Mouse (Mus musculus) inflammation-experienced regulatory T-cells, adult 6 months (primary cell): ENCODE results near the gene Klhl29. TPM values are rescaled to one million over a fixed set of nuclear protein-coding genes. Genes with fewer than 3 reads are reported as not detected.

ENCODE experiments used
- ATAC-seq: one replicate; pipeline ENCODE4 v1.8.0; 2017
- polyA plus RNA-seq, 3 experiments: library from polyadenylated mRNA; unstranded; fragments of 100-300 nt; shearing (Covaris generic); gene quantifications; one replicate each; pipeline ENCODE4 v1.2.1; 2017

The Klhl29 gene
- polyA plus RNA-seq, 3 experiments from 2014 or later: 0.33 to 0.42 TPM; not detected in 1

- ATAC-seq: no peak
These were observed 122.9 kb downstream of the Klhl29 start for GRCm38 (mm10) chr12:5252569-5252968.

GRCm38 (mm10) chr12:5250042-5250441 is 125.4 kb downstream of the Klhl29 start:
- ATAC-seq: no peak

- ATAC-seq: no peak
These were observed 126.4 kb downstream of the Klhl29 start for GRCm38 (mm10) chr12:5249068-5249467.

DNA sequence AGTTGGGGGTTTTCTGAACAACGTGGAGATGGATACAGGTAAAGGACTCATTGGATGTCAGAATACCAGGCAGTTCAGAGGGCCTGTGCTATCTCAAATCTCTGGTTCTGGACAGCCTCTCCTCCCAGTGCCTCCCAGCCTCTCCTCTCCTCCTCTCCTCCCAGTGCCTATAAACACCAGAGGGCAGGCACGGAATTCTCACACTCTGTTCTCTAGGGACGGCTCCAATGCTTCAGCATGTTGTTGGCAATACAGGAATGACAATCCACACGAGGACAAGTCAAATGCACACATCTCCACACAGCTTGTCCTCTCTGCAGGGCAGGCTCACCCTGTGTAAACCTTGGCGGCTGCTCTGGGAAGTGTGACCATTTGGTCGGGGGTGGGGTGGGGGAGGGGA is 128.0 kb downstream of the Klhl29 start:
- ATAC-seq: no peak

DNA sequence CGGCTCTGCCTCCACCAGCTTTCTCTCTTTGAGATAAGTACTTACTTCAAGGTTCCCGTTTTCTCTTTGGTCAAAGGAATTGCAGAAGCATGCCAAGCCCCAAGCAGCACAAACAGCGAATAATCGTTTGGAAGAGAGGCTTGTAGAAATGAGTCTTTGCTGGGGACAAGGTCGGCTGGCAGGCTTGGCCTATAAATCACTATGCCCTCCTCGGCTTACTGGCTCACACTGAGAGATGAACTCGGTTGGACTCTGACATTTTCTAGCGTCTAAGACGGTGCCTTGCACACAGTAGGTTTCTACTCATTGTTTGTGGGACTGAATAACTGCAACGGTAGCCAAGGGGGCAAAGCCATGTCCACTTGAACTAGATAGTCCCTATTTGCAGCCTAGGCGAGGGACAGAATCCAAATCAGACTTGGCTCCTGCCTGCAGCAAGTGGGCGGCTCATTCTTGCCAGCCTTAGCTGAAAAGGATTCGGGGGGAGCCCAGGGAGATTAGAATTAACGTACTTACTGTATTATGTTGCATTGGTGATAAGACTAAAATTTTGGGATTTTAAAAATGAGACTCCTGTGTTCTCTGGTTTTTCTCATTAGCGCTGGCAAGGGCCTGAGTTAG is 128.7 kb downstream of the Klhl29 start:
- ATAC-seq: no peak

DNA sequence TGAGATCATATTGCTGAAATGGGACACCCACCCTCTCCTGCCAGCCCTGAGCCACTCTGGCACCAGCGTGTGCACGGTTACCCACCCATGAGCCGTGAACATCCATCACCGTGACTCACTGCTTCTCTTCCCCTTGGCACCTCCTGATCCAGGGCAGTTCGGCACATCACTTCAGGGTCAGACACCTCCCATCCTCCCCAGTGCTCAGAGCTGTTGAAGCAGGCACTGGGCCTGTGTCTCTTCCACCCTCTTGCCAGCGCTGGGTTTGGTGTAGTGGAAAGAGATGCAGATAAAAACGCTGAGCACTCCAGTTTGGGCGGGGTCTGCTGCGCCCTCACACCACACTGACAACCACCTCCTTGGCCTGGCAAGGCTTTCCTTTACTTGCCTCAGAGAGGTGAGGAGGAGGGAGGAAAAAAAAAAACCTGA is 129.3 kb downstream of the Klhl29 start:
- no peak for ATAC-seq

DNA sequence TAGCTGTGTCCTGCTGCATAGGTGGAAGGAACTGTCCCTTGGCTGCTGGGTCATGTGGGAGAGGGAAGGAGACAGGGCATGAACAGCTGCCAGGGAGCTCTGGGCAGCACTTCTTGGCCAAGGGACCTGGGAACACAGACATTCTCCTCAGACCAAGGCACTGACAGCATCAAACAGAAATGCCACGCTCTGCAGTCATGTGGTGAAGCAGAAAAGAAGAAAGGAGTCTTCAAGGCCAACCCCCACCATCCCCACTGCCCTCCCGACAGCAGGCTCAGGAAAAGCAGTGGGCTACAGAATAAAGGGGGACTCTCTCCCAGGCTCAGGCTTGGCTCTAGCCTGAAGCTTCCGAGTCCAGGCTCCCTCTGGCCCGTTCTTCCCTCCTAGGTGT is 130.3 kb downstream of the Klhl29 start:
- no peak for ATAC-seq

- no peak for ATAC-seq
These were observed 130.9 kb downstream of the Klhl29 start for GRCm38 (mm10) chr12:5244431-5245206.

DNA sequence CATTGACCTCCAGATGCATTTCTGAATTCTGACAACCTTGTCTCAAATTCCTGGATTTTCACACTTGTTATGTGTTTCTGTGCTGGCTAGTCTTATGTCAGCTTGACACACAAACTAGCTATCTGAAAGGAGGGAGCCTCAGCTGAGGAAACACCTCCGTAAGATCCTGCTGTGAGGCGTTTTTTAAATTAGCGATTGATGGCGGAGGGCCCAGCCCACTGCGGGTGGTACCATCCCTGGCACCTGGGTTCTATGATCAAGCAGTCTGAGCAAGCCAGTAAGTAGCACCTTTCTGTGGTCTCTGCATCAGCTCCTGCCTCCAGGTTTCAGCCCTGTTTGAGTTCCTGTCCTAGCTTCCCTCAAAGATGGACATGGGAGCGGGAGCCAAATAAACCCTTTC is 131.6 kb downstream of the Klhl29 start:
- no peak for ATAC-seq

DNA sequence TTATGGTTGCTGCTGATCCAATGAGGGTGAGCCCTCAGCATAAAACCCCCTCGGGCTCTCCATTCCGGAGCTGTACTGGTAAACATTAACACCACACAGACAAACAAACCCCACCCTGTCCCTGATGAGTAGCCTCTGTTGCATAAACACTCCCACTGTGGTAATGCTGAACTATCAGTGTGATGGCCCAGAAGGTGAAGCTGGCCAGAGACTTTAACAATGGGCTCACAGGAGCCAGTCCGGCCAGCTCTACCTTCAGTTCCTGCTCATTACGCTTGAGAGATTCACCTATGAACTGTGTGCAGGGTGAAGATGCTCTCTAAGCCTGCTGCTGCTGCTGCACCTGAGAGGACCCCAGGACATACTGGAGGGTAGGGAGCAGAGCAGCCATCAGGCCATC is 132.0 kb downstream of the Klhl29 start:
- no peak for ATAC-seq

DNA sequence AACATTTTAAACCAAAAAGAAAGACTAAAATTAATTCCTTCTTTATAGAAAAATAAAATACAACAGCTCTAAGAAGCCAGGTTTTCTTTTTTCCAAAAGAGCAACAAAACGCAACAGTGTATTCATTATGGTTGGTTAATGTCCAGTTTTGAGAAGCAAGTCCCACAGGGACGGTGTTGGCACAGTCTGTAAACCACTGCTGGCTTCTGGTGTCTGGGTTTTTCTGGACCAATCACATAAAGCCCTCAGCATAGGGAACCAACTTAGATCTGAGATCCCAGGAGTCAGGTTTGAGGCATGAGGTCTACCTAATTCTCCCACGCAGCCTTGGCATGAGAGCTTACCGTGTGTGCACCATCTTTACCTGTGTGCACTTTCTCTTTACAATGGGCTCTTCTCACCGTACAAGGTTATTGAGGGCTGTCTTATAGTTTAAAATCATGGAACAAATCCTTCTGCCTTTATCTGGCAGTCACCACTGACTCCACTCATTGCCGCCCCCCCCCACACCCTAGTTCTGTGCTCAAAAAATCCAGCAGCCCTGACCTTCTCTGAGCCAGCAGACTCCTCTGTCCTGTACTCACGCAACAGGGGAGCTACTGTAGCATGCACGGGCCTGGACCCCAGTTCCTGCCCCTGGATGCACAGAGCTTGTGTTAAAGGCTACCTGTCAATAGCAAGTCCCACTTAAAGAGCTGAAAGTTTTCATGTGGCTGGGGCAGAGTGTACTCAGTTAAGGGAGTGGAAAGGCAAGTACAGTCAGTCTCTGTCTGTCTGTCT is 132.7 kb downstream of the Klhl29 start:
- no peak for ATAC-seq

DNA sequence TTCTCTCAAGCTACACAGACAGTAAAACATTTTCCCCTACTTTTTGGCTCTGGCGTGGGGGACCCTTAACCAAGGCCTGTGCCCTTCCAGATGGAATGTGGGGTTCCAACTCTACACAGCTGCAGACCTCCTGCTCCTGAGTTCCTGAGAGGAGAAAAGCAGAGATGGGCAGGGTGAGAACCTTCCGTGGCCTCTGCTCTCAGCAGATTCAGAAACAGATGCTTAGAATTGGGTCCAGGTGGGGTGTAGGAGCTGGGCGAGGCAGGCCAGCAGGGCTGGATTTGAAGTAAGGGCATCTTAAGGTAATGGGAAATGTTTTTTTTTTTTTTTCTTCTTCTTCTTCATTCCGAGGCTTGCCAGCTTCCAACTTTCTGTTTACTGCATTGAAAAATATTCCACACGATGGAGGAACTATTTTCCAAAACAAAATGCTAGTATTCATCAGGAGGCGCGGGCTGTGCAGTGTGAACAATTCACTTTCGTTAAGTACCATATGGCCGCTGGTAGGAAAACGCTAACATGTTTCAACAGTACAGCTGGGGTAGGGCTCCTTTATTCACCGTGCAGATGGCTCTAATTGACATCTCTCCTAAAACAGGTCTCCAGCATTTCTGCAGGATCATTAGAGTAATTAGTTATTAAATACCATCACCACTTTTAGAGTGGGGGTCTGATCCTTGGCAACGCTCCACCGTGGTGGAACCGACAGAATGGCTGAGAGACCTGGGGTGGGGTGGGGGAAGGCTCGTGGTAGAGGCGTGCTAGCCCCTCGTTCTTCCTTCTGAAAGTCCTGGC is 135.8 kb downstream of the Klhl29 start:
- no peak for ATAC-seq

DNA sequence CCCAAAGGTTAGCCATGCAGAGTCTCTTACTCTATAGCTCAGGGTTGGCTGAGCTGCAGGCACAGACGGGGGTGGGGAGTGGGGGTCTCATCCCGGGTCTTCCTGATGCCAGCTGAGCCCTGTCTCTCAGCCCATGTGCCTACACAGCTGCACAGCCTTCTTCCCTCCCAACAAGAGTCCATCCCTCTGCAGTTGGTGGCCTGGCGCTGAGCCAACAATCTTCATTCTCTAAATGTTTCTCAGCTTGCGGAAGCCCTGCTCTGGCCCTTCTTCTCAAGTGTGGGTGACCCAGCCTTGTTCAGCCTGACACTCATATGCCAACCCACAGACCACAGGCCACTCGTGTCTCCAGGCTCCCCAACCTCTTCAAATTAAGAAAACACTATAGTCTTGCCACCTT is 138.4 kb downstream of the Klhl29 start:
- ATAC-seq: no peak

- no peak for ATAC-seq
These were observed 139.9 kb downstream of the Klhl29 start for GRCm38 (mm10) chr12:5235596-5235995.

DNA sequence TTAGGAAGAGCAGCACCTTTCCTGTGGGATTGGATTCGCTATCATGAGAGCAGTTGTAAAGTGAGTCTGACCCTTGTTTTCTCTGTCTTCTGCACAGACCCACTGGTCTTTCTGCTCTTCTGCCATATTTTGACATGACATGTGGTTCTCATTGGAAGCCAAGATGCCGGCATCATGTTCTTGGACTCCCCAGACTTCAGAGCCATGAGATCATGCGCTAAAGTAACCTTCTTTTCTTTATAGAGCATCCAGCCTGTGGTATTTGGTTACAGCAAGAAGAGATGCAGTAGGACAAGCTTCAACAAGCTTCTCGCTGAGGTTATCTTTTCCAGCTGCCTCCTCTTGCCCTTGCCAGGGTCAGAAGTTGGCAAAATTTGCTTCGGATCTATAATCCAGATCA is 145.0 kb downstream of the Klhl29 start:
- ATAC-seq: no peak

- ATAC-seq: no peak
These were observed 148.5 kb downstream of the Klhl29 start for GRCm38 (mm10) chr12:5226676-5227654.

DNA sequence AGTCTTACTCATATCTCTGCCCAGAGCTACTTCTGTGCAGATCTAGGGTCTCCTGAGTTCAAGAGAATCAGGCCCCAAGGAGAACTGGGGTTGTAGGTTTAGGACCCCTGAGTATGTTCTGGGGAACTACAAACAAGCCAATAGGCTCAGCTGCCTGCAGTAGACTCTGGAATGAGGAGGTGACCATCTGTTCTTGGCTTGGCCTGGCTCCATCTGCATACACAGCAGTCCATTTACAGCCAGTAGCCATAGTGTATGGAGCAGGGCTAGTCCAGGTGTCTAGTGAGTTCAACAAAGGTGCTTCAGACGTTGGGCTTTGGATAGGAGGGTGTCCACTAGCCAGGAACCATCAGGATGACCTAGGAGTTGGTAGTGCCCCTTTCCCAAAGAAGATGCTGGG is 151.9 kb downstream of the Klhl29 start:
- no peak for ATAC-seq

DNA sequence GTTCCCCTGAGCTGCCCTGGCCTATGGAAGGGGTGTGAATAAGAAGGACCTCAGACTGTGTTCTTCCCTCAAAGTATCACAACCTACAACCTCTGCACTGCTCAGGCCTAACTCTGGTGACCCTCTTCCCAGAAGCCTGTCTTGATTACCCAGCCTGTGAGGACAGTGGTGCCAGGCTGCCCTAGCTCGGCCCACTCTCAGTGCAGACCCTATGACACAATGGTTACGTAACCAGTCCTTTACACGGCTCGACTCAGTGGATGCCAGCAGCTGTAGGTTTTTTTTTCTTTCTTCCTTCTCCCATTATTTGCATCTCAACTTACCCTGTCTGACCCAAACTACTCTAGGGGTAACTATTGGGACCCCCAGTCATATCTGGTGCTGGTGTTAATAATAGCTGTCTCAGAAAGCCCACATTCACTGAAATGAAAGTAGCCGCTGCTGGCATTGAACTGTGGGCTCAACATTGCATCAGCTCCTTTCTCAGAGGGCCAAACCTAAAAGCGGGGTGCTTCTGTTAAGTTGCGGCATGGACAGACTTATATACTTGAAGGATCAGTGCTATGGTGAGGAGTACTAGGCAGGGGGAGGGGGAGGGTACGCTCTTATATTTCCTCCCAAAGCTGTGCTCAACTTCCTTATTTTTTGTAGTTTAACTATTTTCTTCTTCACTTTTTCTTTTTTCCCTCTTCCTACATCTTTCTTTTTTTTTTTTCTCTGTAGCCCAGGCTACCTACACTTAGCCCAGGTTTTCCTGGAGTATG is 152.9 kb downstream of the Klhl29 start:
- ATAC-seq: no peak

- no peak for ATAC-seq
These were observed 155.4 kb downstream of the Klhl29 start for GRCm38 (mm10) chr12:5219913-5220575.
